Mouse (Mus musculus) lung, embryonic 15.5 days (tissue): ENCODE results near the gene Gm43191. TPM values are rescaled to one million over a fixed set of nuclear protein-coding genes. Genes with fewer than 3 reads are reported as not detected.

ENCODE experiments used
- ATAC-seq: fragments of 200-750 bp; cut with Nextera tagmentation; 2 replicates; pipeline ENCODE4 v1.8.0; 2017; ENCODE audit warnings: moderate number of reproducible peaks, borderline replicate concordance; ENCODE audit not compliant: low FRiP score, low TSS enrichment; ENCODE audit errors: extremely low read depth
- H3K27ac ChIP-seq: fragments of 300-500 bp; sonication (generic); 2 replicates; pipeline ENCODE4 v1.5.1; 2015; ENCODE audit warnings: moderate library complexity, mild to moderate bottlenecking, inconsistent platforms
- H3K27me3 ChIP-seq: fragments of 300-500 bp; sonication (generic); 2 replicates; pipeline ENCODE4 v1.6.1; 2015; ENCODE audit warnings: inconsistent platforms
- H3K36me3 ChIP-seq: fragments of 300-500 bp; sonication (generic); 2 replicates; pipeline ENCODE4 v1.6.1; 2015; ENCODE audit warnings: inconsistent platforms
- H3K4me1 ChIP-seq: fragments of 300-500 bp; sonication (generic); 2 replicates; pipeline ENCODE4 v1.6.1; 2015; ENCODE audit warnings: inconsistent platforms
- H3K4me2 ChIP-seq: fragments of 300-500 bp; sonication (generic); 2 replicates; pipeline ENCODE4 v1.6.1; 2015; ENCODE audit warnings: inconsistent platforms, mild to moderate bottlenecking, moderate library complexity
- H3K4me3 ChIP-seq: fragments of 300-500 bp; sonication (generic); 2 replicates; pipeline ENCODE4 v1.5.1; 2015; ENCODE audit warnings: mild to moderate bottlenecking, inconsistent platforms
- H3K9ac ChIP-seq: fragments of 300-500 bp; sonication (generic); 2 replicates; pipeline ENCODE4 v1.6.1; 2015; ENCODE audit warnings: inconsistent platforms
- H3K9me3 ChIP-seq: fragments of 300-500 bp; sonication (generic); 2 replicates; pipeline ENCODE4 v1.6.1; 2016; ENCODE audit warnings: inconsistent platforms
- WGBS: fragments of 180-500 bp; shearing (Covaris S2); methylation state at CpG from one replicate; pipeline ENCODE4 v1.1.7; 2015; 5-methylcytosine and 5-hydroxymethylcytosine counted together
- polyA plus RNA-seq: library from polyadenylated mRNA; unstranded; fragments of >200 nt; fragmentation: Nextera tagmentation; extraction: Ambion mirVana; gene quantifications from 2 replicates; pipeline ENCODE4 v1.2.1, GENCODE M21; 2015

The Gm43191 gene
- not detected in 2 replicates for polyA plus RNA-seq

GRCm38 (mm10) chr3:116681160-116681559, at the start of gene Gm43191:
TSS of gene Gm43191 (minus strand) at chr3:116681260.
- Histone ChIP-seq H3K36me3 (peaks cover 8% of the 10 kb centered on the region), H3K4me3 (no peak within 1 kb of the TSS), H3K27ac (no peak within 1 kb of the TSS), H3K9me3 (no peaks in the 10 kb centered on the region), H3K4me1 (no peaks in the 10 kb centered on the region), H3K27me3 (no peaks in the 10 kb centered on the region), H3K9ac (no peak within 1 kb of the TSS), H3K4me2 (no peak within 1 kb of the TSS)
- 94% methylated on average over 1 of the region's 1 CpGs for WGBS
- no peak for ATAC-seq

GRCm38 (mm10) chr3:116729483-116730174, 48.6 kb upstream of the Gm43191 start:
- 59% methylated on average over 2 of the region's 2 CpGs for WGBS
- Histone ChIP-seq H3K4me1 (peaks cover 4% of the 10 kb centered on the region; the same call in 1 of the 2 replicates), H3K4me3 (no peak overlapping the region), H3K9ac (no peak overlapping the region), H3K9me3 (no peaks in the 10 kb centered on the region), H3K27me3 (no peaks in the 10 kb centered on the region), H3K4me2 (no peak overlapping the region), H3K27ac (no peak overlapping the region), H3K36me3 (no peaks in the 10 kb centered on the region)
- ATAC-seq, result no peak

- ATAC-seq, result no peak
These were observed 45.7 kb upstream of the Gm43191 start for GRCm38 (mm10) chr3:116726807-116727206.

GRCm38 (mm10) chr3:116723496-116724481, 42.7 kb upstream of the Gm43191 start:
- no peak for ATAC-seq
- H3K4me1 ChIP-seq, result peaks cover 4% of the 10 kb centered on the region; the same call in 1 of the 2 replicates
- no peak overlapping the region for H3K9ac ChIP-seq
- 55% methylated on average over 10 of the region's 10 CpGs for WGBS
- no peak overlapping the region for H3K27ac ChIP-seq
- H3K4me2 ChIP-seq, result no peak overlapping the region
- no peaks in the 10 kb centered on the region for H3K27me3 ChIP-seq
- H3K4me3 ChIP-seq, result no peak overlapping the region
- no peaks in the 10 kb centered on the region for H3K36me3 ChIP-seq
- no peaks in the 10 kb centered on the region for H3K9me3 ChIP-seq

More at GRCm38 (mm10) chr3:116726807-116727206, 45.7 kb upstream of the Gm43191 start:
- H3K4me3 ChIP-seq, result no peak overlapping the region
- H3K36me3 ChIP-seq, result no peaks in the 10 kb centered on the region
- WGBS, result 38% methylated on average over 9 of the region's 9 CpGs
- no peaks in the 10 kb centered on the region for H3K27me3 ChIP-seq
- H3K4me1 ChIP-seq, result peaks cover 4% of the 10 kb centered on the region; the same call in 1 of the 2 replicates
- no peaks in the 10 kb centered on the region for H3K9me3 ChIP-seq
- no peak overlapping the region for H3K9ac ChIP-seq
- no peak overlapping the region for H3K27ac ChIP-seq
- no peak overlapping the region for H3K4me2 ChIP-seq

- Histone ChIP-seq H3K27ac (no peak overlapping the region), H3K9ac (no peak overlapping the region), H3K36me3 (no peaks in the 10 kb centered on the region), H3K27me3 (no peaks in the 10 kb centered on the region), H3K4me1 (peaks cover 4% of the 10 kb centered on the region; the same call in 1 of the 2 replicates), H3K9me3 (no peaks in the 10 kb centered on the region), H3K4me2 (no peak overlapping the region), H3K4me3 (no peak overlapping the region)
- ATAC-seq, result no peak
- WGBS, result 56% methylated on average over 4 of the region's 4 CpGs
These were observed 41.9 kb upstream of the Gm43191 start for GRCm38 (mm10) chr3:116722980-116723379.

- Histone ChIP-seq H3K9ac (no peak overlapping the region), H3K36me3 (no peaks in the 10 kb centered on the region), H3K27ac (no peak overlapping the region), H3K4me1 (no peaks in the 10 kb centered on the region), H3K27me3 (no peaks in the 10 kb centered on the region), H3K9me3 (no peaks in the 10 kb centered on the region), H3K4me3 (no peak overlapping the region), H3K4me2 (no peak overlapping the region)
- ATAC-seq, result no peak
- WGBS, result 59% methylated on average over 3 of the region's 3 CpGs
These were observed 37.9 kb upstream of the Gm43191 start for GRCm38 (mm10) chr3:116718951-116719350.

- H3K9ac ChIP-seq, result peak overlapping the region; percentile 90
- H3K27me3 ChIP-seq, result no peaks in the 10 kb centered on the region
- no peaks in the 10 kb centered on the region for H3K9me3 ChIP-seq
- no peak overlapping the region for H3K27ac ChIP-seq
- peak overlapping the region; percentile 88 for H3K4me3 ChIP-seq
- H3K4me1 ChIP-seq, result peaks cover 14% of the 10 kb centered on the region
- no peaks in the 10 kb centered on the region for H3K36me3 ChIP-seq
- peak overlapping the region; percentile 88 for H3K4me2 ChIP-seq
- WGBS, result 18% methylated on average over 5 of the region's 5 CpGs
- no peak for ATAC-seq
These were observed 32.0 kb upstream of the Gm43191 start for GRCm38 (mm10) chr3:116713031-116713430.

- no peaks in the 10 kb centered on the region for H3K36me3 ChIP-seq
- peak within 1 kb of the TSS; percentile 88 for H3K4me2 ChIP-seq
- peak within 1 kb of the TSS; percentile 76 for H3K27ac ChIP-seq
- peak within 1 kb of the TSS; percentile 90 for H3K9ac ChIP-seq
- no peaks in the 10 kb centered on the region for H3K27me3 ChIP-seq
- WGBS, result 2% methylated on average over 8 of the region's 8 CpGs
- peak within 1 kb of the TSS; percentile 88 for H3K4me3 ChIP-seq
- ATAC-seq, result peak; percentile 11; the same call in 1 of the 2 replicates
- H3K9me3 ChIP-seq, result no peaks in the 10 kb centered on the region
- H3K4me1 ChIP-seq, result peaks cover 14% of the 10 kb centered on the region
These were observed 31.4 kb upstream of the Gm43191 start, which contains the start of gene Slc35a3 for GRCm38 (mm10) chr3:116712436-116712881. TSS of gene Slc35a3 (minus strand) at chr3:116712831.

- Histone ChIP-seq H3K27me3 (no peaks in the 10 kb centered on the region), H3K4me2 (peak overlapping the region; percentile 88), H3K36me3 (no peaks in the 10 kb centered on the region), H3K4me1 (peaks cover 14% of the 10 kb centered on the region), H3K27ac (peak overlapping the region; percentile 76), H3K9me3 (no peaks in the 10 kb centered on the region), H3K4me3 (peak overlapping the region; percentile 88), H3K9ac (peak overlapping the region; percentile 90)
- ATAC-seq, result peak; percentile 93
- under 1% methylated on average over 85 of the region's 85 CpGs for WGBS
These were observed 30.8 kb upstream of the Gm43191 start for GRCm38 (mm10) chr3:116711624-116712435.

- Histone ChIP-seq H3K27ac (no peak overlapping the region), H3K4me1 (peaks cover 14% of the 10 kb centered on the region), H3K9me3 (no peaks in the 10 kb centered on the region), H3K36me3 (0 out of 2 replicates have a peak, but pooled peaks cover 4% of the 10 kb centered on the region), H3K27me3 (no peaks in the 10 kb centered on the region), H3K4me3 (peak overlapping the region; percentile 88), H3K4me2 (peak overlapping the region; percentile 88), H3K9ac (peak overlapping the region; percentile 90; the same call in 1 of the 2 replicates)
- 37% methylated on average over 9 of the region's 9 CpGs for WGBS
- ATAC-seq, result no peak
These were observed 29.9 kb upstream of the Gm43191 start for GRCm38 (mm10) chr3:116710941-116711340.

GRCm38 (mm10) chr3:116705637-116706204, 24.7 kb upstream of the Gm43191 start:
- ATAC-seq, result no peak
- no peak overlapping the region for H3K4me3 ChIP-seq

More at GRCm38 (mm10) chr3:116705637-116706204, 24.7 kb upstream of the Gm43191 start:
- Histone ChIP-seq H3K4me1 (peaks cover under 1% of the 10 kb centered on the region), H3K27ac (no peak overlapping the region), H3K9ac (no peak overlapping the region), H3K27me3 (no peaks in the 10 kb centered on the region), H3K36me3 (0 out of 2 replicates have a peak, but pooled peaks cover 4% of the 10 kb centered on the region), H3K4me2 (no peak overlapping the region), H3K9me3 (no peaks in the 10 kb centered on the region)
- 90% methylated on average over 1 of the region's 1 CpGs for WGBS
